Mouse (Mus musculus): ENCODE data around the gene Rfx5. TPM values are rescaled to one million over a fixed set of nuclear protein-coding genes. Genes with fewer than 3 reads are reported as not detected.
A peak's percentile ranks its signal among the peaks of the same experiment; 100 is the strongest.

Gene Rfx5
- polyA plus RNA-seq, 2 experiments: 12.9 to 29.9 TPM

DNA sequence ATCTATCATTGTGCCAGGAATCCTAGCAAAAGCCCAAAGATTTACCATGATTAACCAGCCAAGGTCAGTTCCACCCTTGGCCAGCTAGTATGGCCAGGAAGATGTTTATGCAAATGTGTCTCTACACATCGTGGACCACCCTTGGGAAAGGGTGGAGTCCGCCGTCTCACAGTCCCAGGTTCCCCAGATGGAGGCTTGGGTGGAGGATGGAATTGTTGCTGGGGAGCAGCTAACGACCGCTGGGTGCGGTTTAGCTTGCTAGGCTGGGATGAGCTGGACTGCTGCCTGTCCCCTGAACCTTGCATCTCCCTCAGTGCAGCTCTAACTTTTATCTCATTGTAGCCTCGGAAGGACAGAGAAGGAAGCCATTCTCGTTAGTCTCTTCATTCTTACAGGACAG is 6.0 kb downstream of the Rfx5 start:
- TF ChIP-seq POLR2A (IDR thresholded peaks at IDR 0.05; ENCODE audit: borderline replicate concordance, extremely low read depth, insufficient read depth, insufficient read length): no peak
- H3K36me3 ChIP-seq (ENCODE audit: control insufficient read depth, insufficient read depth, low read length): peaks cover 39% of the 10 kb centered on the region
- H3K27me3 ChIP-seq (ENCODE audit: control insufficient read depth, insufficient read depth, low read length): no peaks in the 10 kb centered on the region
- H3K4me1 ChIP-seq (ENCODE audit: control insufficient read depth, insufficient read depth, low read length): peaks cover 8% of the 10 kb centered on the region; the same call in 1 of the 2 replicates
- DNase-seq (ENCODE audit: low spot score) (no peak), ATAC-seq (ENCODE audit: low FRiP score, low read depth) (no peak)
- no peak overlapping the region for H3K4me3 ChIP-seq (replicated peaks; ENCODE audit: low read length)
- no peak overlapping the region for H3K4me2 ChIP-seq (replicated peaks; ENCODE audit: low read depth, low read length, severe bottlenecking)
- H3K27ac ChIP-seq (replicated peaks; ENCODE audit: low read depth, low read length): no peak overlapping the region
- H3K9me3 ChIP-seq (ENCODE audit: control insufficient read depth, low read length): no peaks in the 10 kb centered on the region
- no peak overlapping the region for H3K9ac ChIP-seq (ENCODE audit: low read depth, low read length, severe bottlenecking)
- WGBS: 37% methylated on average over 8 of the region's 8 CpGs

GRCm38 (mm10) chr3:94960322-94960721 is 6.4 kb downstream of the Rfx5 start:
- no peaks in the 10 kb centered on the region for H3K9me3 ChIP-seq (ENCODE audit: control insufficient read depth, low read length)
- peaks cover 4% of the 10 kb centered on the region; the same call in 1 of the 2 replicates for H3K4me1 ChIP-seq (ENCODE audit: control insufficient read depth, insufficient read depth, low read length)
- no peak overlapping the region for H3K27ac ChIP-seq (replicated peaks; ENCODE audit: low read depth, low read length)
- ATAC-seq (ENCODE audit: low FRiP score, low read depth) (no peak), DNase-seq (ENCODE audit: low spot score) (no peak)
- TF ChIP-seq POLR2A (IDR thresholded peaks at IDR 0.05; ENCODE audit: borderline replicate concordance, extremely low read depth, insufficient read depth, insufficient read length): no peak
- H3K36me3 ChIP-seq (ENCODE audit: control insufficient read depth, insufficient read depth, low read length): peaks cover 37% of the 10 kb centered on the region
- no peaks in the 10 kb centered on the region for H3K27me3 ChIP-seq (ENCODE audit: control insufficient read depth, insufficient read depth, low read length)
- no peak overlapping the region for H3K4me3 ChIP-seq (replicated peaks; ENCODE audit: low read length)
- no peak overlapping the region for H3K9ac ChIP-seq (ENCODE audit: low read depth, low read length, severe bottlenecking)
- WGBS: 47% methylated on average over 5 of the region's 5 CpGs
- no peak overlapping the region for H3K4me2 ChIP-seq (replicated peaks; ENCODE audit: low read depth, low read length, severe bottlenecking)

GRCm38 (mm10) chr3:94964989-94965388 is 11.1 kb downstream of the Rfx5 start:
- Histone ChIP-seq H3K36me3 (ENCODE audit: control insufficient read depth, insufficient read depth, low read length) (no peaks in the 10 kb centered on the region), H3K27me3 (ENCODE audit: control insufficient read depth, insufficient read depth, low read length) (no peaks in the 10 kb centered on the region), H3K4me3 (replicated peaks; ENCODE audit: low read length) (no peak overlapping the region), H3K9ac (ENCODE audit: low read depth, low read length, severe bottlenecking) (no peak overlapping the region), H3K27ac (replicated peaks; ENCODE audit: low read depth, low read length) (no peak overlapping the region), H3K9me3 (ENCODE audit: control insufficient read depth, low read length) (no peaks in the 10 kb centered on the region), H3K4me2 (replicated peaks; ENCODE audit: low read depth, low read length, severe bottlenecking) (no peak overlapping the region), H3K4me1 (ENCODE audit: control insufficient read depth, insufficient read depth, low read length) (no peaks in the 10 kb centered on the region)
- DNase-seq (ENCODE audit: low spot score) (no peak), ATAC-seq (ENCODE audit: low FRiP score, low read depth) (no peak)
- WGBS: 91% methylated on average over 1 of the region's 1 CpGs
- TF ChIP-seq POLR2A (IDR thresholded peaks at IDR 0.05; ENCODE audit: borderline replicate concordance, extremely low read depth, insufficient read depth, insufficient read length): no peak

DNA sequence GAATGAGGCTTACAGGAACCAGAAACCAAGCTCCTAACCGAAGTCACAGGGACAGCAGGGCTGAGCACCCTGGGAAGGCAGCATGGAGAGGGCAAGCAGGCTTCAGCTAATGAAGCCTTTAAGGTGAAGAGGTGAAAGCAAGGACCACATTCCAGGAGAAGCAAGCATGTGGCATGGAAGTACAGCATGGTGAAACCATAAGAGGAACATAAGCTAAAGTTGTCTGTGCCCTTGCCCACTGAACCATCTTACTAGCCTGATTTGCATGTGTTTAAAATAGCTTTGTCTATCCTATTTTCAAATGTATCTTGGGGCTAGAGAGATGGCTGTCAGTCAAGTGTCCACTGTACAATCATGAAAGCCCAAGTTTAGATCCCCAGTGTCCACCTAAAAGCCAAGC is 12.0 kb downstream of the Rfx5 start:
- H3K4me2 ChIP-seq (replicated peaks; ENCODE audit: low read depth, low read length, severe bottlenecking): no peak overlapping the region
- H3K36me3 ChIP-seq (ENCODE audit: control insufficient read depth, insufficient read depth, low read length): no peaks in the 10 kb centered on the region
- ATAC-seq (ENCODE audit: low FRiP score, low read depth) (no peak), DNase-seq (ENCODE audit: low spot score) (no peak)
- H3K27me3 ChIP-seq (ENCODE audit: control insufficient read depth, insufficient read depth, low read length): no peaks in the 10 kb centered on the region
- no peaks in the 10 kb centered on the region for H3K4me1 ChIP-seq (ENCODE audit: control insufficient read depth, insufficient read depth, low read length)
- no peaks in the 10 kb centered on the region for H3K9me3 ChIP-seq (ENCODE audit: control insufficient read depth, low read length)
- H3K27ac ChIP-seq (replicated peaks; ENCODE audit: low read depth, low read length): no peak overlapping the region
- H3K9ac ChIP-seq (ENCODE audit: low read depth, low read length, severe bottlenecking): no peak overlapping the region
- no peak for TF ChIP-seq POLR2A (IDR thresholded peaks at IDR 0.05; ENCODE audit: borderline replicate concordance, extremely low read depth, insufficient read depth, insufficient read length)
- 64% methylated on average over 1 of the region's 1 CpGs for WGBS
- no peak overlapping the region for H3K4me3 ChIP-seq (replicated peaks; ENCODE audit: low read length)

GRCm38 (mm10) chr3:94972552-94972951 is 18.7 kb downstream of the Rfx5 start:
- Histone ChIP-seq H3K4me2 (replicated peaks; ENCODE audit: low read depth, low read length, severe bottlenecking) (no peak overlapping the region), H3K36me3 (ENCODE audit: control insufficient read depth, insufficient read depth, low read length) (peaks cover 8% of the 10 kb centered on the region), H3K9me3 (ENCODE audit: control insufficient read depth, low read length) (no peaks in the 10 kb centered on the region), H3K4me1 (ENCODE audit: control insufficient read depth, insufficient read depth, low read length) (peaks cover 11% of the 10 kb centered on the region), H3K4me3 (replicated peaks; ENCODE audit: low read length) (no peak overlapping the region), H3K27me3 (ENCODE audit: control insufficient read depth, insufficient read depth, low read length) (no peaks in the 10 kb centered on the region), H3K9ac (ENCODE audit: low read depth, low read length, severe bottlenecking) (no peak overlapping the region), H3K27ac (replicated peaks; ENCODE audit: low read depth, low read length) (no peak overlapping the region)
- ATAC-seq (ENCODE audit: low FRiP score, low read depth): no peak
- no peak for TF ChIP-seq POLR2A (IDR thresholded peaks at IDR 0.05; ENCODE audit: borderline replicate concordance, extremely low read depth, insufficient read depth, insufficient read length)
- no peak for DNase-seq (ENCODE audit: low spot score)
- 85% methylated on average over 3 of the region's 3 CpGs for WGBS

DNA sequence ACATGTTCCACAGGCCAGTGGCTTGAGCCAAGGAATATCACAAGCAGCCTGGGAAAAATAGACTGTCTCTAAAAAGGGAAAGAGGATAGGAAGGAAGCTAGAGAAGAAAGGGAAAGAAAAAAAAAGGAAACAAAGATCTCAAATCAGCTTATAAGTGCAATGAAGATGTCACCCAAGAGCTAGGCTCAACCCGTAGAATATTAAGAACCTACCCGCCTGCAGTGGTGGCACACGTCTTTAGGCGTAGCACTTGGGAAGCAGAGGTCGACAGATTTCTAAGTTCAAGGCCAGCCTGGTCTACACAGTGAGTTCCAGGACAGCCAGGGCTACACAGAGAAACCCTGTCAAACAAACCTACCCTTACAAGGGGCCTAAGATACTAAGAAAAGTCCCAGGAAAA is 19.7 kb downstream of the Rfx5 start:
- Histone ChIP-seq H3K27ac (replicated peaks; ENCODE audit: low read depth, low read length) (no peak overlapping the region), H3K36me3 (ENCODE audit: control insufficient read depth, insufficient read depth, low read length) (peaks cover 9% of the 10 kb centered on the region)
- WGBS: 91% methylated on average over 5 of the region's 5 CpGs

More for the DNA sequence above, 19.7 kb downstream of the Rfx5 start:
- Histone ChIP-seq H3K4me3 (replicated peaks; ENCODE audit: low read length) (peak overlapping the region; percentile 93; the same call in 1 of the 2 replicates), H3K4me1 (ENCODE audit: control insufficient read depth, insufficient read depth, low read length) (peaks cover 11% of the 10 kb centered on the region), H3K9me3 (ENCODE audit: control insufficient read depth, low read length) (no peaks in the 10 kb centered on the region), H3K4me2 (replicated peaks; ENCODE audit: low read depth, low read length, severe bottlenecking) (peak overlapping the region; percentile 76; the same call in 1 of the 2 replicates), H3K27me3 (ENCODE audit: control insufficient read depth, insufficient read depth, low read length) (no peaks in the 10 kb centered on the region), H3K9ac (ENCODE audit: low read depth, low read length, severe bottlenecking) (no peak overlapping the region)
- TF ChIP-seq POLR2A (IDR thresholded peaks at IDR 0.05; ENCODE audit: borderline replicate concordance, extremely low read depth, insufficient read depth, insufficient read length): no peak
- no peak for DNase-seq (ENCODE audit: low spot score)
- no peak for ATAC-seq (ENCODE audit: low FRiP score, low read depth)

All from limb, embryonic 14.5 days (tissue).